In genomic region chr3:27302339-27303022, GRCm38 (mm10) we compare ENCODE assay signal across 31 mouse cellular contexts. TPM values are rescaled to one million over a fixed set of nuclear protein-coding genes. Genes with fewer than 3 reads are reported as not detected.
DNase-seq lines count a peak whose midpoint lies in the region; ATAC-seq and TF ChIP-seq lines count a peak whose summit lies in the region.
"Had no signal": no experiment of that assay in that cellular context is flagged by ENCODE, and none has a peak within 500 bp of the region (broad histone marks: within the 10 kb centered on the region; RNA-seq: fewer than 3 reads in every experiment).

No protein-coding gene starts in this region.

- no peaks in the 10 kb centered on the region for H3K27me3 ChIP-seq in kidney, embryonic 14.5 days (ENCODE audit: control insufficient read depth, insufficient read depth, low read length)
- H3K27me3 ChIP-seq in forebrain, embryonic 13.5 days, result no peaks in the 10 kb centered on the region
- H3K27me3 ChIP-seq: embryonic facial prominence, embryonic 13.5 days; limb, embryonic 15.5 days; liver, embryonic 15.5 days; midbrain, embryonic 13.5 days; neural tube, embryonic 13.5 days had no signal

- DNase-seq in kidney, postnatal 10 days, result no peak
- peak; percentile 55 for DNase-seq in lung, postnatal 36 days
- DNase-seq in lung, postnatal 4 days, result no peak
- DNase-seq in cerebellum, postnatal 25 days, result no peak
- DNase-seq: adrenal gland, adult 2 months; adrenal gland, postnatal 36 days; cerebellum, adult 8-10 months; cerebellum, postnatal 36 days; gastrocnemius, adult 2 months; gastrocnemius, postnatal 36 days; heart, postnatal 14 days; kidney, adult 18-20 months; kidney, postnatal 36 days; lung, embryonic 14.5 days; lung, postnatal 14 days; thymus, postnatal 14 days had no signal

- no peak overlapping the region for H3K4me2 ChIP-seq in kidney, embryonic 14.5 days (replicated peaks; ENCODE audit: low read depth, low read length)
- no peak overlapping the region for H3K4me2 ChIP-seq in forebrain, embryonic 13.5 days
- H3K4me2 ChIP-seq: embryonic facial prominence, embryonic 13.5 days; limb, embryonic 15.5 days; liver, embryonic 15.5 days; lung, embryonic 14.5 days; midbrain, embryonic 13.5 days; neural tube, embryonic 13.5 days had no signal

- TF ChIP-seq POLR2A in cortical plate, adult 2 months (IDR thresholded peaks at IDR 0.05; ENCODE audit: extremely low read depth, insufficient read depth, low read length), result no peak

- no peaks in the 10 kb centered on the region for H3K36me3 ChIP-seq in kidney, embryonic 14.5 days (ENCODE audit: control insufficient read depth, insufficient read depth, low read length)
- H3K36me3 ChIP-seq in forebrain, embryonic 13.5 days (ENCODE audit: poor library complexity, severe bottlenecking), result no peaks in the 10 kb centered on the region
- H3K36me3 ChIP-seq: embryonic facial prominence, embryonic 13.5 days; forebrain, embryonic 10.5 days; limb, embryonic 10.5 days; limb, embryonic 15.5 days; liver, embryonic 15.5 days; midbrain, embryonic 13.5 days; neural tube, embryonic 13.5 days had no signal

- H3K4me1 ChIP-seq in kidney, embryonic 14.5 days (ENCODE audit: control insufficient read depth, insufficient read depth, low read length), result no peaks in the 10 kb centered on the region
- no peaks in the 10 kb centered on the region for H3K4me1 ChIP-seq in cortical plate, adult 2 months (ENCODE audit: control insufficient read depth, insufficient read depth, low read length)
- H3K4me1 ChIP-seq in forebrain, embryonic 13.5 days, result no peaks in the 10 kb centered on the region
- H3K4me1 ChIP-seq: embryonic facial prominence, embryonic 13.5 days; forebrain, embryonic 10.5 days; limb, embryonic 10.5 days; liver, embryonic 15.5 days; midbrain, embryonic 13.5 days; neural tube, embryonic 13.5 days had no signal

- WGBS in kidney, embryonic 14.5 days, result 61% methylated on average over 9 of the region's 9 CpGs
- 69% methylated on average over 9 of the region's 9 CpGs for WGBS in forebrain, embryonic 13.5 days

- TF ChIP-seq CTCF in cortical plate, adult 2 months (IDR thresholded peaks at IDR 0.05; ENCODE audit: extremely low read depth, insufficient read depth, low read length), result no peak

- H3K4me3 ChIP-seq in kidney, embryonic 14.5 days (ENCODE audit: low read length), result no peak overlapping the region
- no peak overlapping the region for H3K4me3 ChIP-seq in cortical plate, adult 2 months (ENCODE audit: insufficient read depth, low read length)
- H3K4me3 ChIP-seq in forebrain, embryonic 13.5 days, result no peak overlapping the region
- H3K4me3 ChIP-seq: embryonic facial prominence, embryonic 13.5 days; forebrain, embryonic 10.5 days; gastrocnemius, adult 2 months; limb, embryonic 10.5 days; limb, embryonic 15.5 days; liver, embryonic 15.5 days; midbrain, embryonic 13.5 days; neural tube, embryonic 13.5 days had no signal

- no peak overlapping the region for H3K9ac ChIP-seq in kidney, embryonic 14.5 days (ENCODE audit: low read depth, low read length)
- no peak overlapping the region for H3K9ac ChIP-seq in forebrain, embryonic 13.5 days
- H3K9ac ChIP-seq: embryonic facial prominence, embryonic 13.5 days; limb, embryonic 15.5 days; liver, embryonic 15.5 days; lung, embryonic 14.5 days; midbrain, embryonic 13.5 days; neural tube, embryonic 13.5 days had no signal

- peak; percentile 57; the same call in 1 of the 2 replicates for ATAC-seq in kidney, embryonic 14.5 days (ENCODE audit: low FRiP score, low TSS enrichment)
- ATAC-seq in megakaryocyte progenitor cell, adult 5-6 weeks (replicated peaks; ENCODE audit: poor library complexity), result peak; percentile 76
- ATAC-seq in forebrain, embryonic 13.5 days, result no peak
- ATAC-seq: CD4-positive, CD25-positive, alpha-beta regulatory T cell, adult 4 months; forebrain, embryonic 16.5 days; hindbrain, embryonic 16.5 days; midbrain, embryonic 13.5 days had no signal

- no peaks in the 10 kb centered on the region for H3K9me3 ChIP-seq in kidney, embryonic 14.5 days (ENCODE audit: control insufficient read depth, low read length)
- H3K9me3 ChIP-seq in forebrain, embryonic 13.5 days (replicated peaks), result no peaks in the 10 kb centered on the region
- H3K9me3 ChIP-seq: embryonic facial prominence, embryonic 13.5 days; forebrain, embryonic 10.5 days; limb, embryonic 10.5 days; limb, embryonic 15.5 days; liver, embryonic 15.5 days; midbrain, embryonic 13.5 days; neural tube, embryonic 13.5 days had no signal

- no peak overlapping the region for H3K27ac ChIP-seq in kidney, embryonic 14.5 days (ENCODE audit: low read depth, low read length)
- H3K27ac ChIP-seq in cortical plate, adult 2 months (ENCODE audit: insufficient read depth, low read length), result 0 out of 2 replicates have a peak overlapping the region, but pooled peaks have one; percentile 23
- no peak overlapping the region for H3K27ac ChIP-seq in forebrain, embryonic 13.5 days
- H3K27ac ChIP-seq: embryonic facial prominence, embryonic 13.5 days; forebrain, embryonic 10.5 days; gastrocnemius, adult 2 months; limb, embryonic 10.5 days; limb, embryonic 15.5 days; liver, embryonic 15.5 days; midbrain, embryonic 13.5 days; neural tube, embryonic 13.5 days had no signal

RNA-seq across cellular contexts. Expression of gene Tnfsf10, which starts 14.3 kb away (rescaled TPM):
- 0.10 and 0.38 TPM in 2 replicates for polyA plus RNA-seq in kidney, embryonic 14.5 days (2014; fragmentation: Nextera tagmentation; extraction: Ambion mirVana)
- 2.1 and 2.4 TPM in 2 replicates for polyA plus RNA-seq in cortical plate, adult 2 months (2012; rRNA removed)
- 3.8 and 7.3 TPM in 2 replicates for total RNA-seq in megakaryocyte progenitor cell, adult 5-6 weeks (2015)
- total RNA-seq in megakaryocyte progenitor cell, adult 5-6 weeks (2017), result 3.9 and 4.7 TPM in 2 replicates
- 0.05 TPM in 1 of 2 replicates, not detected in the other for polyA plus RNA-seq in forebrain, embryonic 13.5 days (2015; fragmentation: Nextera tagmentation; extraction: Ambion mirVana)
- polyA plus RNA-seq: forebrain, embryonic 10.5 days; hindbrain, embryonic 11.5 days; limb, embryonic 10.5 days; neural tube, embryonic 13.5 days had no signal
